Mouse (Mus musculus) right cerebral cortex, postnatal 14 days (tissue): ENCODE measurements around the gene Mgp.
"Not testable (repeated sequence)": the region's sequence is repeated elsewhere in the genome, so short reads cannot be mapped to it uniquely, and the experiment has no call there.

Experiments used
- DNase-seq: peaks from one replicate; pipeline ENCODE4 v3.0.0; 2022

Mgp gene

DNA sequence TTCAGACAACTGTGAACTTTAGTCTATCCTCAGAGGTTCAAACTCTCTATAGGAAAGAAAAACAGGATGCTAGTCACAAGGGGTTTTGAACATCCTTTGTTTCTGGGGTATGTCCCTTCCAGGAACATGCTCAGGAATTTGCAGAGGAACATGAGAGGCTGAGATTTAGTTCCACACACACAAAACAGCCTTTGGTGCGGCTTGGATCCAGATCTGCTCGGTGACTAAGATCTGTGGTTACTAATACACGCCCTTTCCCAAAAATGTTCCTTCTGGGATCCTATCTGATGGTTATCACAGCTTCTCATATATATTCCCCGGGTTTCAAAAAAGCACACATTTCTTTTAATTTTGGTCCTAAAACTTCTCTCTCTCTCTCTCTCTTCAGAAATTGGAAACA lies 22.2 kb upstream of the Mgp start:
- no peak for DNase-seq

DNA sequence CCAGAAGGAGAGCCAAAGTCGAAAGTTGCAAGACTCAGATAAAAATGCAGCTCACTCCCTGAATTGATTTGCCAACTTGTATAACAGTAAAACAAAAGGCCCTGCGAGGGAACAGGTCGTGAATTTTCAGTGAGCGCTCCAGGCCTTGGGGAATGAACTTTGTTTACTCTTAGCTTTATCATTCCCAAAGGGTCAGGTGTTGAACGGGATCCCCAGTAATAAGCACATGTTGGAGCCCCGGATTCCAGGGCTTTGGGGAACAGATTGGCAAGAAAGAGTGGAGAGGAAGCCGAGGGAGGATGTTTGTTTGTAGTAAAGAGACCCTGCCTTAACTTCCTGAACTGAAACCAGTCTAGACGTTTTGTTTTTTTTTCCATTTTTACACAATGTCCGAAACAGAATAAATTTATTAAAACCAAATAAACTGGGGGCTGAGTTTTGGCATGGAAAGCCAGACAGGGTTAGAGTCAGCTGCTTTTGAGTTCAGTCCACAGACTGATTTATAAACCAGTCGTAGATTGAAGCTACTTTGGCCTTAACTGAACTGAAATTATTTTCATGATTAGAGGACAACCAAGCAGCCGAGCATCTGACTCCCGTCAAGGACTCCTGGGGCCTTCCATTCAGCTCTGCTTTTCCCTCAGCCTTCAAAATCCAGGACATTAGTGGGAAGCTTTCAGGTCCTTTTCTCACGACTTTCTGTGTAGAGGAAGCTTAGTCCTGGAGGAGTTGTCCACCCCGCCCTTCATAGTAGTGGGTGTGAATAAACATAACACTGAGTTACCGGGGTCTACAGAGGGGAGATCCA lies 19.1 kb upstream of the Mgp start:
- no peak for DNase-seq

DNA sequence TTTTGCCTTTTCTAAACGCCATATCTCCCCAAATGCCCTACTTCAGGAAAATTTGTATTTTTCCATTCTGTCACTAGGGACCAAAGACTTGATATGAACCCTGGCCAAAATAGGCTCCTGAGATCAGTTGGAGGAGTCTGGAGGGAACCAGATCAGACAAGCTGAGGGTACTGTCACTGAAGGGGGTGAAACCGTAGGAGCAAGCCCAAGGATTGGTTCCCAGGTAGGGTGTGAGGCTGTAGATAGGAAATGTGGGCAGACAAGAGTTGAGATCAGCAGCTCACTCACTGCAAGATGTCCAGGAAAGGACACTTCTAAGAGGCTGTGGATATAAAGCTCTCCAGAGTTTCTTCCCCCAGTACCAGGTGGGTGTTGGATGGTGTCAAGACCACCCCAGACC lies 16.4 kb upstream of the Mgp start:
- DNase-seq = no peak

DNA sequence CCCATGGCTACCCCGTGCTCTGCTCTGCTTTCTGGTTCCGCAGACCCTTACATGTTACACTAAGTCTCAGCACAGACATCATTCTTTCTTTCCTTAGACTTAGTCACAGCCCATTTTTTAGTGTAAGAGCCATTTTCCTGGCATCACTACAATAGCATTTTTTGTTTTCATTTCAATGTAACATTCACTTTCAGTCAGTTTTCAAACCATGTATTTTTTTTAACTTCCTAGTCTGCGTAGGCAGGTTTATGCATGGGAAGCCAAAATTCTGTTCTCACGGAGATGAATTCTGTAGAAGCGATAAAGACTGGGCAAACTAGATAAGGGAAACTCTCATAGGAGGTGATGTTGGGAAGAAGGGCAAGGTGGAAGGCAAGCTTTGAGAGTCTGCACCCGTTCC lies 13.9 kb upstream of the Mgp start:
- no peak for DNase-seq

DNA sequence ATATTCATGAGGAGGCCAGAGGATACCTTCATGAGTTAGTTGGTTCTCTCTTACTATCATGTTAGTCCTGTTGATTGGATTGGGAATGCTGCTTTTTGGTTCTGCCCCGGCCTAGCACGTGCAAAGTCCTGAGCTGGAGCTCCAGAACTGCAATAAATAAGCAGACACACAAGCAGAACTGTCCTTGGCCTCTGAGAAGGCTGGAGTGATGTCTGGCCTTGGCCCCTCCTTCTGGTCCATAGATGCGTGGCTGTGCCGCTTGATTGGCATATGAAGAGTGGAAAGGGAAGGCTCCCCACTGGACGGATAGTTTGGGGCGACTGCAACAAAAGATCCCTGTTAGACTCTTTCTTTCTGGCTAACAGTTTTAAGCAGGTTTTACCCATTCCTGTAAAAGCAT lies 13.4 kb upstream of the Mgp start:
- DNase-seq = no peak

DNA sequence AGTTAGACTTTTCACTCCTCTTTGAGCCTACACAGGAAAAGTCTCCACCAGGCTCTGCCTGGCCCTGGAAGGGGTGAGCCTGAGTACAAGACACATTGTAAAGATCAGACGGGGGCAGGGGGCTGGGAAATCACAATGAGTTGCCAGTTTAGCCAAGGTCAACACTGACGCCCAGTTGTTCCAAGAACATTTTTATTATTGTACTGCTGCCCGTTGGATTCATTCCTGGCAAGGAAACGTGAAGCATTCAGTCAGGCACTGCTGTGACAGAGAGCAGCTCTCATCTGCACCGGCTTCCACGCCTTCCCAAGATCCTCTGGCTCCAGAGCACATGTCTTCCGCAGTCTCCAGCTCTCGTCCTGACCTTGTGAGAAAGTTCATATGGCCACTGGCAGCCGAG lies 12.2 kb upstream of the Mgp start:
- no peak for DNase-seq

DNA sequence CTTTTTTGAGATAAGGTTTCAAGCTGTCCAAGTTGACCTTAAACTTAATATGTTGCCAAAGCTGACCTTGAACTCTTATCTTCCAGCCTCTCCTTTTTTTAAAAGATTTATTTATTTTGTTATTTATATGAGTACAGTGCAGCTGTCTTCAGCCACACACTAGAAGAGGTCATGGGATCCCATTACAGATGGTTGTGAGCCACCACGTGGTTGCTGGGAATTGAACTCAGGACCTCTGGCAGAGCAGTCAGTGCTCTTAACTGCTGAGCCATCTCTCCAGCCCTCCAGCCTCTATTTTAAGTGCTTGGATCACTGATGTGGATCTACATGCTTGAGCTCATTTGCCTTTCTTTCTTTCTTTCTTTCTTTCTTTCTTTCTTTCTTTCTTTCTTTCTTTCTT lies 9.1 kb upstream of the Mgp start:
- DNase-seq = not testable (repeated sequence)

DNA sequence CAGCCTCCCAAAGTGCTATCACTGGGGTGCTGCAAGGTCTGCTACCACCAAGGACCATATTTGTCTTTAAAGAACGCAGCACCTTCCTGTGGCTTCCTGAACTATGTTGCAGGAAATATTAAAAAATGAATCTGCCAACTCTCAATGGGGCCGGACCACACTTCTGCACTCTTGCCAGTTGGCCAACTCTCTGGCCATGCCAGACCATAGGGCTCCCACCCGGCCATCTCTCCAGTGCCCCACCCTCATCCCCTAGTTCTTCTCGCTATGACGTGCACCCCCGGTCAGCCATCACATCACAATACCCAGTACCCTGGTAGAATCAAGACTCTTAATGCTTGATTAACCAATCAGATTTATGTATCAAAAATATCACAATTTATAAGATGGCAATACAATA lies 8.3 kb upstream of the Mgp start:
- no peak for DNase-seq

DNA sequence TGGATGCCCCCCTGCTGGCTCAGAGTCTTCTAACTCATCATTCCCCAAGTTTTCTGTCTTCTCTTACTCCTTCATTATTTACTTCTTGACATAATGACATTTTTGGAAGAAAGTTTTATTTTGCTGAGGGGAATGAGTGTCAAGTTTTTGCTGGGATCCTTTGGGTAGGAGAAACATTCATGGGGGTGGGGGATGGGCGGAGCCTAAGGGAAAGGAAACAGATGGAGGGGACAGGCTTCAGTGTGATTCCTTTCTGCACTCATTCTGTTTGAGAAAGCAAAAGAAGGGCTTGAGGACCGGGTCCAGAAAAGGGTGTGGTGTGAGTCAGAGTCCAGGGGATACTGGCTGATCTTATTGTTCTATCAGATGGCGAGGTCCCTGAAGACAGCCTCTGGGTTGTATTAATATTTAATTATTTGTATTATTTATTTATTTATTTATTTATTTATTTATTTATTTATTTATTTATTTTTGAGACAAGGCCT lies 7.8 kb upstream of the Mgp start:
- no peak for DNase-seq

DNA sequence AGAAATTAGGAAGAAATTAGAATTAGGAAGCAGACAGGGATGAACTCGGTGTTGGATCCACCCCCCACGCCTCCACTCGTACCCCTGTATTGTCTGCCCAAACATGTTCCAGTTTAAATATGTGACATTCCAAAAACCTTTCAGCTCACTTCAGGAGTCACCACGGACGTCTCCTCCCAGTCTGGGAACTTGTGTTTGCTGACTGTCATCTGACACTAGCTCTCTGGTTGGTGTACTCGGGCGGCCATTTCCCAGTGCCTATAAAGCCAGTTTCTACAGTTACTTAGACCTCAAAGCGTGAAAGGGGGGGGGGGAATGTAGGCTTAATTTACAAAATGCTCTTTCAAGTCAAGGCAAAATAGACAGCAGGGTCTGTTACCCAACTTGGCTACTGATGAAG lies 6.1 kb upstream of the Mgp start:
- DNase-seq = no peak

DNA sequence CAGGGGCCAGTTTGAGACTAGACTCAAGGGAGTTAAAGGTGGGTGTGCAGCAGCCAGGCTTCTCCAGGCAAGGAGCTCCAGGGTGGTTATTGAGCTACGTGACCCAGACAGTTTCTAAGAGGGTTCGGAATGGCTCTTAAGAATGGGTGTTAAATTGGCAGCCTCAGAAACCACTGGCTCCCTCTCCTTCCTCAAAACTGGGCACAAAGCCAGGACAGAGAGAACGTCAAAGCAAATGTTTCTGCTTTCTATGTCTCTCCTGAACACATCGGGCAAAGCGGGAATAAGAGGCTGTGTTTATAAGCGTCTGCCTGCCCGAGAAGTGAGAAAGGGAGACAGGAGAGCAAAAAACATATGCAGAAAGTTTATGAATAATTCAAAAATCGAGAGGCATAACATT lies 1.0 kb downstream of the Mgp start:
- DNase-seq = no peak

DNA sequence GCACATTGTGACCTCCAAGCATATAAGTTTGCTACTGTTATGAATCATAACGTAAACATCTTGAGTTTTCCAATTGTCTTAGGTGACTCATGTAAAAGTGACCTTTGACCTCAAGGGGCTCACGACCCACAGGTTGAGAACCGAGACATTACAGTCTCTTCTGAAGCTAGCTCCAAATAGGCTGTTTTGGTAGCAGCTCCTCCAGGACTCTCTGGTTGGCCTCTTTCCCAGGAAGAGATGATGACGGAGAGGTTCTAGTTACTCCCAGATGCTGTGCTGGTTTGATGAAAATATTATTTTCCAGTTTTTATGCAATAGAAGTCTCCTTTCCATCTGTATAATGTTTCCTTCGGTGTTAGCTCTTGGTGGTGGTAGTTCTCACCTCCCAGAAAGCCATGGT lies 6.7 kb downstream of the Mgp start:
- DNase-seq = no peak

DNA sequence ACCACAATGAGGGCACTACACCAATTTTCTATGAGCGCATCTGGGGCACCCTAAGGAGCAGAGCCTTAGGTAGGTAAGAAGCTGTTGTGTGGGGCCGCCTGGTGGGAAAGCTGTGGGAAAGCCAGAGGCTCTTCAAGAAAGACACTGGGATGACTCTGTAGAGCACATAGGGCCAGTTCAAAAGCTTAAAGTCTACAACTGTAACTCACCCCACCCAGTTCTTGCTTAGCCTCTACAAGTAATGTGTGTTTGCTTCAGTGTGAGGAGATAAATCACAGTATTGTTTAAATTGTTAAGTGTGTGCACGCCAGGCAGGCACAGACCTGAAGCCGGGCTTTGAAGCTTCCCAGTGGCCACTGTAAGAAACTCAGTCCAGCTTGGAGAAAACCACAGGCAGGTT lies 9.5 kb downstream of the Mgp start:
- DNase-seq = no peak

DNA sequence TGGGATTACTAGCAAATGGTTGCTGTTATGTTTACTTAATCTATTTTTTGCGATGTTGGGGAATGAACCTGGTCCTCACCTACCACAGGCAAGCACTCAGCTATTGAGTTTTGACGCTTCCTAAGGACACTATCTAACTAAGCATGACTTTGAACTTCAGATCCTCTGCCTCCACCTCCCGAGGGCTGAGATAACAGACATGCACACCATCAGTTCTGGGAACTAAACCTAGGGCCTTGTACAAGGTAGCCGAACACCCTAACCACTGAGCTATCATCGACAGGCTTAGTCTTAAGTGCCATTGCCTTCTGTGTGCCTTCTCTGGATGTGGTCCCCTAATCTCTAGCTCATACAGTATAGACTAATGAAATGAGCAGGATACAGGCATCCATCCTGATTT lies 10.3 kb downstream of the Mgp start:
- no peak for DNase-seq

DNA sequence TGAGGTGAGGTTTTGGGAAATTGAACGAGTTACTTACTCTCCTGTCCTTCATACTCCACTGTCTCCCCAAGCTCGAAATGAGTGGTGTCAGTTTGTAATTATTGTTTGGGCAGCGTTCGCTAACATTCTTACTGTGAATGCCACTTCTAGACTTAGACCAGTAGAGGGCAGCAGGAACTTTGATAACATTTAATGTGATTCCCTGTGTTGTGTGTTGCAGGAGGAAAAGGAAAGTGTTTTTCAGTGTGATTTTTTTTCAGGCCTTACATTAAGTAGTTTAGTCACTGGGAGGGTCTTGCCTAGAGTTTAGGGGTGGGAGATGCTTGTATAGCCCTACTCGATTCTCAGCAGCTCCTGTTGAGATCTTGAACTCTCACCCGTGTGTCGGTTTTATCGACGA lies 14.6 kb downstream of the Mgp start:
- DNase-seq = no peak

DNA sequence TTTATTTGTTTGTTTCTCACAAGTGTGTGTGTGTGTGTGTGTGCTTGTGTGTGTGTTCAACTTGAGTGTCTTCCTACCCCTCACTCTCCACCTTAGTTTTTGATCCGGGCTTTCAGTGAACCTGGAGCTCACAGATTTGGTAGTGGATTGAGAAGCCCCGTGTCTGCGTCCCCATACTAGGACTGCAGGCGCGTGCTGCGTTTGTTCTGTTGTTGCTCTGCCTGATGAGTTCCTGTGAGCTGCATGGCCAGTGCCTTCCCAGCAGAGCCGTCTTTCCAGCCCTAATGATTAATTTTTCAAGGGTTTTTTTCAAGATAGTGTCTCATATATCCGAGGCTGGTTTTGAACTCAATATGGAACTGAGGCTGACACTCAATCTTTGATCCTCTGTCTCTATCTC lies 17.2 kb downstream of the Mgp start:
- DNase-seq = no peak

DNA sequence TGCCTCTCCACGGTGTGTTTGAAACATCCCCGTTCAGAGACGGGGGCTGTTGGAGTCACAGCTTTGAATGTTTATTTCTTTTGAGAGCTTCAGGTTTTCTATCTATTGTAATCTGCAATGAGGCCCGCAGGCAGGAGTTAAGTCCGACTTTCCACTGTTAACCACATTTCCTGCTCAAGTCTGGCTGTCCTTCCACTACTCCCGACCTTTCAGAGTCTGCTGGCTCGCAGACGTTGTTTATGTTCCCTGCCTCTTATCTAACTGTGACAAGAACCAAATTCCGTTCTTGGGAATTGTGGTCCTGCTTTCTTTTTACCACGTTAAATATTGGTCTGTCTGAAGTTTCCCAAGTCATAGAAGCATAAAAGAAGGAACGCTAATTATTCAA lies 17.8 kb downstream of the Mgp start:
- DNase-seq = no peak

DNA sequence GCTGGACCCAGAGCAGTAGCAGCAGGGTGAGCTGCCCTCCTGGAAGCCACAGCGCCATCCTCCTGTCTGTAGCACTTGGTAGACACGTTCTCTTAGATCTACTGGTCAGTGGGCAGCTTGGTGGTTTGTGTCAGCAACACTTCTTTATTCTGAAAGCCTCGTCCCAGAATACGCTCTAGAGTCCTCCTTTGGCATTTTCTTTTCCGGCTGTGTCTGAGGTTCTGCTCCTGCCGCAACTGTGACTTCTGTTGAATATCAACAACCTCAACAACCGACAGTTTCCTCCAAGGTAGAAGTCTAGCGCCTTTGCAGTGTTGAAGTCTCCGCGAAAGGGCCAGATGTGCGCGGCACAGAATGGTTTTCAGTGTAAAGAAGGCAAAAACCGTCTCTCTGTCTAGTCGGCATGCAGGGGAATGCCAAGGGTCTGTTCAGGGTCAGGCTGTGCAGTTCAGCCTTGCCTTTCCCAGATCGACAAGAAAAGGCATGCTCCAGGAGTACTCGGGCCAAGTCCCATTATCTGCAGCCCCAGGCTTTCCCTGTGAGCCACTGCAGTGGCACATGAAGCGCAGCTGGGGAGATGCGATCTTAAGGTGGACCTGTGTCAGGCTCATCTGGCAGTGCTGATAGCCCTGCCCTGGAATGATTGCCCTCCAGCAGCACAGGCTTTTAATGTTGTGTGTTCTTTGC lies 18.3 kb downstream of the Mgp start, which contains the start of gene Art4:
TSS of gene Art4 (minus strand) at position 548 of the 687 bp plus-strand sequence.
- DNase-seq = no peak

DNA sequence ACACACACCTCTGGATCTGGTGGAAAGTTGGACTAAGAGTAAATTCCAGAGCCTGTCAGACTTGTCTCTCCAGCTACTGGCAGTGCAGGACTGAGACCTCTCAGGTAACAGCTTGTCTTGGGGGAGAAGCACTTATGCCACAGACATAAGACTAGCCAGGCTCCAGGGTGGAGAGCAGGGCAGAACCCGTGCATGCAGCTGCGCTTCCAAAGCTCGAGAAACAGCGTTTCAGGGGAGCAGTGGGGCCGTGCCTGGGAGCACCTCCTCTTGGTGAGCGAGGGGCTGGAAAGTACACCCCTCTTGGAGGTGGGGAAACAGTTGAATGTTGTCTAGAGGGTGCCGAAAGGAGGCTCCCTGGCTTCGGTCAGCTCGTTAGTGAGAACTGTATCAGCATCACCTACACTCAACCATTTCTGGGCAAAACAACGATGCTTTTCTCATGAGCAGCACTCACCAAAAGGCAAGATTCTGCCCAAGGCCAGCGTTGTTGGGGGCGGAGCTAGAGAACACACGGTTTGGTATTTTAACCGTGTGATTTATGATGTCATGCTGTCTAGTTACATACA lies 19.5 kb downstream of the Mgp start:
- DNase-seq = no peak

DNA sequence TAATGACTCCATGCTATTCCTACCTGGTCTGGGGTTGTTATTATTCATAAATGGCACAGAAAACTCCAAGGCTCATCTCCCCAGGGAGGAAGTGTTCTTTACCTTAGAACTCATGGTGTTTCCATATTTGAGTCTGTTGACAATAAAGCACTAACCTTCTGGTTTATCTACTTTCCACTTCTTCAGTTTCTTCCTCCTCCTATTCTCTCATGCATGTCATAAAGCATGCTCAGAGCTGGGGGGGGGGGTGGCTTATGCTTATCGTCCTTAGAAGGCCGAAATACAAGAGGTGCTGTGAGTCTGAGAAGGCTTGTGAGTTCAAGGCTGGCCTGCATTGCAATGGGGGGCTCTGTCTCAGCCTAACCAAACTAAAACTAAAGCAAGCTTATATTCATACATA lies 20.4 kb downstream of the Mgp start:
- no peak for DNase-seq

DNA sequence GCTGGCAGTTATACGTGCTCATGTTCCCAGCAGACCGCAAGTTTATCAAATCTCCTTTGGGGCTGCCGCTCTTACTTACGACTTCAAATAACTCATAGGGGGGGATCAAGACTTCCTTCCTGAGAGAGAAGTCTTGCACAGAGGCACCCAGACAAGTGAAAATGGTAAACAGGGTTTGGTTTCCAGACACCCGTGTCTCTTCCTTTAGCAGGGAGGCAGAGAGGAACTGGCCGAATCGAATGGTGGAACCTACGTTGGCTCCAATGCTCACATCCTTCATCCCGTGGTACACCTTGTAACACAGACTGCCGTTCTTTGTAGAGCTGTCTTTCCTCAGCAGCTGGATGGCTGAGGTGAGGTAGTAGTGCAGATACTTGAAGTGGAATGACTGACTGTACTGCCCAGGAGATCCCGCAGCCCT lies 21.3 kb downstream of the Mgp start:
- no peak for DNase-seq

DNA sequence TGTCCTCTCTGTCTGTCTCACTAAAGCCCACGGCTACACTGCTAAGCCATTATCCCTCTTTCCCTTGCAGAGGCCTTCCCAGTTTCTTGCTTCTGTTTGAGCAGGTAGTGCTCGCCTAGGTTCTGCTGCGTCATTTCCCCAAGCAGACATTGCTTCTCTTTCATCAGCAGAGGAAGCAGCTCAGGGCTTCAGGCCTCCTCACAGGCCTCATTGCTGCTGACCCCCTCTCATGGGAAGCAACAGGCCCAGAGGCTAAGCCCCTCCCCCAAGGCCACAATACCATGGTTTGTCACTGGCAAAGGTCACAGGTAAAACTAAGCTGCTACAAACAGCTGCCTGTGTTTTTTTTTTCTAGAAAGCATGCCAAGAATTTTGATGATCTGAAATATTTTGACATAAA lies 22.9 kb downstream of the Mgp start:
- DNase-seq = no peak

DNA sequence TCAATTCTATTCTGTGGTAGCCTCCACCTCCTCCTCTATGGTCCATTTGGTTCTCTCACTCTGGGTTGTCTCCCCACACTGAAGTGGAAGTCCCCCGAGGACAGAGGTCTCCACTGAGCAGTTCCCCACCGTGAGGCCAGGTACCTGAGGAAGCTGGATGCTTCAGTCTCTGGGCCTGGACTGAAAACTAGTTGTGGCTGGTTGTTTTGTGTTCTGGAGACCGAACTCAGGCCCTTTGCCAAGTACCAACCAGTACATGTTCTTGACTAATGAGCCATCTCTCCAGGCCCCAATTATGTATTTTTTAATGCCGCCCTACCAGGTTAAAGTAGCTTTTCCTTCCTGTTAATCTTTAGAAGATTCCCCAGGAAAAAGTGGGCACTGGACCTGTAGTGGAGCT lies 23.3 kb downstream of the Mgp start:
- no peak for DNase-seq

DNA sequence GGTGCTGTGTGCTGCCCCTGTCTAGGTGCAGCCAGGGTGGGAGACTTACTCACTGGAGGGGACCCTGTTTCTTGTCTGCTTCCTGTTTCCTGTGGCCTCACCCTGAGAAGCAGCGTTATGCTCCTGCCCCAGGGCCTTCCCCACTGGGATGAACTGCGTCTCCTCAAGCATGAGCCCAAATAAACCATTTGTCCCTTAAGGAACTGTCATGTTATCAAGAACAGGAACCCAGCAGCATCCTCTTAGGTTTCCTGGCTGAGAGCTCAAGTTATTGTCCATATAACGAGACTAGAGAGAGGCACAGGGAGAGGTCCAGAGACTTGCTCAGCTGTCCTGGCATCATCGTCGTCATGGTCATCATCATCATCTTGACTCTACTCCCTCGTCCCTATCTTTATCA lies 25.4 kb downstream of the Mgp start:
- no peak for DNase-seq
